Mouse (Mus musculus) thymus, adult 2 months (tissue): ENCODE data around the gene Dab1.

Source experiments
- CTCF ChIP-seq: fragments of 200-500 bp; IDR thresholded peaks from 2 replicates; pipeline ENCODE4 v1.5.1; 2012; ENCODE audit warnings: mild to moderate bottlenecking, control low read depth, low read length, moderate library complexity, borderline replicate concordance; ENCODE audit not compliant: control insufficient read depth, poor library complexity, insufficient read depth; ENCODE audit errors: extremely low read depth
- POLR2A ChIP-seq: fragments of 200-500 bp; IDR thresholded peaks from 2 replicates; pipeline ENCODE4 v1.6.1; 2012; ENCODE audit warnings: mild to moderate bottlenecking, low read length, control low read depth, moderate library complexity; ENCODE audit not compliant: control insufficient read depth, poor library complexity, insufficient read depth; ENCODE audit errors: extremely low read depth

- TF ChIP-seq CTCF (no peak), POLR2A (no peak)
Observed at GRCm38 (mm10) chr4:104204047-104204446, 584.9 kb downstream of the Dab1 start.
